Mouse (Mus musculus): ENCODE results near the gene Vmn1r159. TPM values are rescaled to one million over a fixed set of nuclear protein-coding genes. Genes with fewer than 3 reads are reported as not detected.
"Not testable (repeated sequence)": the region's sequence is repeated elsewhere in the genome, so short reads cannot be mapped to it uniquely, and the experiment has no call there.

Vmn1r159 gene
- not detected in 2 replicates for polyA plus RNA-seq (2012; rRNA removed)

DNA sequence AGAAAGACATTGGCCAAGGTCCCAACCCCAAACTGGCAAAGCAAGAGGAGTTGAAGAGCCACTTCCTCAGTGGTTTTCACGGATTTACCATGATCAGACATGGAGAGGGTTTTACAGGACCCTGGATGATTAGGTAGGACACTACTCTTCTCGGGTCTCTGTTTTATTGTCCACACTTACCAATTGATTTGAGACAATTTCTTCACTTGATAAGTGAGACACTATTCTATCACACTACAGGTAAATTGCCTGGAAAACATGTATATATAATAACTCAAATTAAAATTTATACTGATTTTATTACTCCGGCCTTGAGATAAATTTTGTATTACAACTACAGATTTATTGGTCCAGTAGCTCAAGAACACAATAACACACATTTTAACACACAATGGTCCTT is at the start of gene Vmn1r159:
Gene Vmn1r159, minus strand, starts transcription at position 101 of the 400 bp plus-strand sequence.
- not testable (repeated sequence) for DNase-seq (ENCODE audit: low spot score)

DNA sequence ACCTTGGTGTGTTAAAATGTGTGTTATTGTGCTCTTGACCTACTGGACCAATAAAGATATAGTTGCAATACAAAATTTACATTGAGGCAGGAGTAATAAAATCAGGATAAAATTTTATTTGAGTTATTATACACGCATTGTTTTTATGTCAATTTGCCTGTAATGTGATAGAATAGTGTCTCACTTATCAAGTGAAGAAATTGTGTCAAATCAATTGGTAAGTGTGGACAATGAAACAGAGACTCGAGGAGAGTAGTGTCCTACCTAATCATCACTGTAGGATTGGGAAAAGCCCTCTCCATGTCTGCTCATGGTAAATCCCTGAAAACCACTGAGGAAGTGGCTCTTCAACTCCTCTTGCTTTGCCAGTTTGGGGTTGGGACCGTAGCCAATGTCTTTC is 27.5 kb upstream of the Vmn1r159 start, which contains the start of gene Vmn1r160:
Gene Vmn1r160, plus strand, starts transcription at position 301 of the 400 bp plus-strand sequence.
- not testable (repeated sequence) for DNase-seq (ENCODE audit: low spot score)

Other genes starting within 250 kb of the Vmn1r159 start
- gene Vmn1r155, start 185.6 kb downstream of the Vmn1r159 start, polyA plus RNA-seq (2012; rRNA removed) = not detected in 2 replicates
- gene Gm8693, start 151.3 kb downstream of the Vmn1r159 start, polyA plus RNA-seq (2012; rRNA removed) = not detected in 2 replicates
- not detected in 2 replicates for gene Gm4567, start 123.9 kb downstream of the Vmn1r159 start, polyA plus RNA-seq (2012; rRNA removed)
- not detected in 2 replicates for gene Vmn1r157, start 81.9 kb downstream of the Vmn1r159 start, polyA plus RNA-seq (2012; rRNA removed)
- gene Vmn1r158, start 52.8 kb downstream of the Vmn1r159 start, polyA plus RNA-seq (2012; rRNA removed) = not detected in 2 replicates
- gene Vmn1r160, start 27.6 kb upstream of the Vmn1r159 start, polyA plus RNA-seq (2012; rRNA removed) = not detected in 2 replicates
- gene Gm4214, start 141.1 kb upstream of the Vmn1r159 start, polyA plus RNA-seq (2012; rRNA removed) = not detected in 2 replicates
- not detected in 2 replicates for gene Gm4216, start 176.3 kb upstream of the Vmn1r159 start, polyA plus RNA-seq (2012; rRNA removed)
- not detected in 2 replicates for gene Vmn1r163, start 211.9 kb upstream of the Vmn1r159 start, polyA plus RNA-seq (2012; rRNA removed)
- not detected in 2 replicates for gene Gm8720, start 223.9 kb upstream of the Vmn1r159 start, polyA plus RNA-seq (2012; rRNA removed)

All from urinary bladder, adult 2 months (tissue).